Mouse (Mus musculus) intestine, postnatal 0 days (tissue): ENCODE measurements around the gene Slc9a9. TPM values are rescaled to one million over a fixed set of nuclear protein-coding genes. Genes with fewer than 3 reads are reported as not detected.

ENCODE experiments used
- ATAC-seq: fragments of 200-750 bp; cut with Nextera tagmentation; 2 replicates; pipeline ENCODE4 v1.8.0; 2017; ENCODE audit warnings: mild to moderate bottlenecking, moderate TSS enrichment, moderate library complexity
- H3K27ac ChIP-seq: fragments of 300-500 bp; sonication (generic); 2 replicates; pipeline ENCODE4 v1.5.1; 2014; ENCODE audit warnings: mild to moderate bottlenecking, low read depth, low read length, moderate library complexity
- H3K27me3 ChIP-seq: fragments of 300-500 bp; sonication (generic); replicated peaks from 2 replicates; pipeline ENCODE4 v1.6.1; 2014; ENCODE audit warnings: low read length, mixed read lengths; ENCODE audit not compliant: control insufficient read depth, insufficient read depth
- H3K36me3 ChIP-seq: fragments of 300-500 bp; sonication (generic); 2 replicates; pipeline ENCODE4 v1.6.1; 2014; ENCODE audit warnings: mild to moderate bottlenecking, moderate library complexity; ENCODE audit not compliant: control insufficient read depth, insufficient read depth
- H3K4me1 ChIP-seq: fragments of 300-500 bp; sonication (generic); replicated peaks from 2 replicates; pipeline ENCODE4 v1.6.1; 2014; ENCODE audit warnings: antibody characterized with exemption, low read length, mixed read lengths; ENCODE audit not compliant: control insufficient read depth, insufficient read depth
- H3K4me2 ChIP-seq: fragments of 300-500 bp; sonication (generic); replicated peaks from 2 replicates; pipeline ENCODE4 v1.6.1; 2014; ENCODE audit warnings: low read depth, mild to moderate bottlenecking, moderate library complexity
- H3K4me3 ChIP-seq: fragments of 300-500 bp; sonication (generic); 2 replicates; pipeline ENCODE4 v1.5.1; 2014; ENCODE audit warnings: low read depth, low read length
- H3K9ac ChIP-seq: fragments of 300-500 bp; sonication (generic); 2 replicates; pipeline ENCODE4 v1.6.1; 2014; ENCODE audit warnings: mild to moderate bottlenecking, low read depth, low read length
- H3K9me3 ChIP-seq: fragments of 300-500 bp; sonication (generic); 2 replicates; pipeline ENCODE4 v1.6.1; 2016; ENCODE audit warnings: mixed run types; ENCODE audit not compliant: control insufficient read depth
- CTCF ChIP-seq: sonication (generic); IDR thresholded peaks from 2 replicates; pipeline ENCODE4 v1.5.1; 2016; ENCODE audit warnings: low read depth, mild to moderate bottlenecking, control low read depth, antibody characterized with exemption, moderate library complexity
- WGBS: fragments of 180-500 bp; shearing (Covaris S2); extraction: QIAGEN DNeasy Blood & Tissue Kit; methylation state at CpG from one replicate; pipeline ENCODE4 v1.1.7; 2014; 5-methylcytosine and 5-hydroxymethylcytosine counted together
- polyA plus RNA-seq: library from polyadenylated mRNA; unstranded; fragments of >200 nt; fragmentation: Nextera tagmentation; extraction: Ambion mirVana; gene quantifications from 2 replicates; pipeline ENCODE4 v1.2.1, GENCODE M21; 2015

The Slc9a9 gene
- polyA plus RNA-seq, 1 experiment from 2014 or later: 1.0 TPM

DNA sequence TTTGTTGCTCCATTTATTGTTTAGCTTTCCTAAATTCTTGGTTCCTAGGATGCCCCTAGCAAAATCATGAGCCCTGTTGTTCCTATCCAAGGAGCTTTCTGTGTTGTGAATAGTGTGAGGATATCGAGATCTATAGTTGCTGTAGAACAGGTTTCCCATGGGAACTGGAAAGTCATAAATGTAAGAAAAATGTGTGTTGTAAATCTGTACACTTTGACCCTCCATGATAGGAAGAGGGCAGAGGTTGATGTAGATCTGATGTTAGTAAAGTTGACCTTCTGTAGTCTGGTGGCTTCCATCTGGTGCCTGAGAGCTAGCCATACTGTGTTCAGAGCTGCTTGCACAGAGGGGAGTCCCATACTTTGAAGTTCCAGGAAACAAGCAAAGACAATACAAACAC, 151.6 kb downstream of the Slc9a9 start:
- Histone ChIP-seq H3K9ac (no peak overlapping the region), H3K27ac (no peak overlapping the region), H3K4me1 (no peaks in the 10 kb centered on the region), H3K9me3 (no peaks in the 10 kb centered on the region), H3K36me3 (no peaks in the 10 kb centered on the region), H3K27me3 (no peaks in the 10 kb centered on the region), H3K4me2 (no peak overlapping the region), H3K4me3 (no peak overlapping the region)
- no peak for TF ChIP-seq CTCF
- no peak for ATAC-seq
- WGBS: 43% methylated on average over 1 of the region's 1 CpGs

GRCm38 (mm10) chr9:94833836-94834235, 164.1 kb downstream of the Slc9a9 start:
- no peak for ATAC-seq
- 82% methylated on average over 1 of the region's 1 CpGs for WGBS
- Histone ChIP-seq H3K27me3 (no peaks in the 10 kb centered on the region), H3K9me3 (no peaks in the 10 kb centered on the region), H3K4me1 (no peaks in the 10 kb centered on the region), H3K4me3 (no peak overlapping the region), H3K36me3 (no peaks in the 10 kb centered on the region), H3K9ac (no peak overlapping the region), H3K4me2 (no peak overlapping the region), H3K27ac (no peak overlapping the region)
- TF ChIP-seq CTCF: no peak

- Histone ChIP-seq H3K36me3 (no peaks in the 10 kb centered on the region), H3K4me2 (no peak overlapping the region), H3K4me3 (no peak overlapping the region), H3K4me1 (no peaks in the 10 kb centered on the region), H3K9ac (no peak overlapping the region), H3K9me3 (no peaks in the 10 kb centered on the region), H3K27ac (no peak overlapping the region), H3K27me3 (no peaks in the 10 kb centered on the region)
- ATAC-seq: no peak
- 93% methylated on average over 15 of the region's 15 CpGs for WGBS
- no peak for TF ChIP-seq CTCF
These were observed 167.7 kb downstream of the Slc9a9 start for GRCm38 (mm10) chr9:94837384-94837783.

DNA sequence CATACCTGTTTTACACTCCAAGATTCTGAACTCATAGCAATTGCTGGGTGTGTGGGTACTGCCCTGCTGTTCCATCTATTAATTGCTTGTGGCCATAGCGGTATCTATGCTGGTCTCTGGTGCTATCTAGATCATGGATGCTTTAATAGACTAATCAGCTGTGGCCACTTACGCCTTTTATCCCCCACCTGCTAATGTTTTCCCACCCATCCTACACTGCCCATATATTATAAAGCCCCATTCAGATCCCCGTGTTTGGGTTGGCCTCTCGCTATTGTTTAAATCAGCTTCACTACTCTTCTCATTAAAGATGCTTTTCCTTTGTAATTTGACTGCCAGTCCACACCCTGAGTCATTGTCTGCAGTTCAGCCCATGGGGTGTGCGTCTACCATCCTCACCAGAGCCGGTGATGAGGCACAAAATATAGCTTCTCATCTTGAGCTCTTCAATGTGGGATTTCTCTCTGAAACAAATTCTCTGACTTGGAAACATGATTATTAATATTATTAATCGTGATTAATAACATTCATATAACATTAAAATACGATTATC, 168.8 kb downstream of the Slc9a9 start:
- TF ChIP-seq CTCF: no peak
- Histone ChIP-seq H3K9me3 (no peaks in the 10 kb centered on the region), H3K4me1 (no peaks in the 10 kb centered on the region), H3K36me3 (no peaks in the 10 kb centered on the region), H3K9ac (no peak overlapping the region), H3K4me2 (no peak overlapping the region), H3K4me3 (no peak overlapping the region), H3K27ac (no peak overlapping the region), H3K27me3 (no peaks in the 10 kb centered on the region)
- 79% methylated on average over 8 of the region's 8 CpGs for WGBS
- no peak for ATAC-seq

DNA sequence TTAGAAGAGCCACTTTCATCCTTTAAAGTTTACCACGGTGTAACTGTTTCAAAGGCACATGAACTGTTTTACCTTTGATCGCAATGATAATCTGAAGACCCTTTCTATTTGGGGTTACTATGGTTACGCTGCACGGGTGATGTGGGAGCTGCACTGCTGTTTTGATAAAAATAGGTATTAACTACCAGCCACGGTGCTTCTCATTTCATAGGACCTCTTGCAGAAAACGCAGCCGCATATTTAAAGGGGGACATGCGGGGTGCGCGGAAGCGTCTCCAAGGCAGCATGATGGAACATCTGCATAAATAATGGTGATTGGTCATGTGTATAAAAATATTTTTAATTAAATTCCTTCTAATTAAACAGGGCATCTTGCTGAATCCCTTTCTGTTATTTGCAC, 169.5 kb downstream of the Slc9a9 start:
- TF ChIP-seq CTCF: no peak
- ATAC-seq: no peak
- Histone ChIP-seq H3K4me1 (no peaks in the 10 kb centered on the region), H3K4me2 (no peak overlapping the region), H3K27ac (no peak overlapping the region), H3K27me3 (no peaks in the 10 kb centered on the region), H3K36me3 (no peaks in the 10 kb centered on the region), H3K9me3 (no peaks in the 10 kb centered on the region), H3K4me3 (no peak overlapping the region), H3K9ac (no peak overlapping the region)
- WGBS: 78% methylated on average over 11 of the region's 11 CpGs

- 47% methylated on average over 5 of the region's 5 CpGs for WGBS
- no peak for ATAC-seq
- Histone ChIP-seq H3K9ac (no peak overlapping the region), H3K9me3 (no peaks in the 10 kb centered on the region), H3K4me1 (no peaks in the 10 kb centered on the region), H3K27me3 (no peaks in the 10 kb centered on the region), H3K36me3 (no peaks in the 10 kb centered on the region), H3K4me3 (no peak overlapping the region), H3K4me2 (no peak overlapping the region), H3K27ac (no peak overlapping the region)
- TF ChIP-seq CTCF: no peak
These were observed 170.7 kb downstream of the Slc9a9 start for GRCm38 (mm10) chr9:94840398-94840797.

- Histone ChIP-seq H3K36me3 (no peaks in the 10 kb centered on the region), H3K4me2 (no peak overlapping the region), H3K27me3 (no peaks in the 10 kb centered on the region), H3K27ac (no peak overlapping the region), H3K9me3 (no peaks in the 10 kb centered on the region), H3K9ac (no peak overlapping the region), H3K4me1 (no peaks in the 10 kb centered on the region), H3K4me3 (no peak overlapping the region)
- no peak for TF ChIP-seq CTCF
- no peak for ATAC-seq
- 82% methylated on average over 4 of the region's 4 CpGs for WGBS
These were observed 171.3 kb downstream of the Slc9a9 start for GRCm38 (mm10) chr9:94840972-94841371.
